Mouse (Mus musculus) liver, embryonic 12.5 days (tissue): ENCODE results near the gene Yjefn3. TPM values are rescaled to one million over a fixed set of nuclear protein-coding genes. Genes with fewer than 3 reads are reported as not detected.
A peak's percentile ranks its signal among the peaks of the same experiment; 100 is the strongest.
"Not testable (repeated sequence)": the region's sequence is repeated elsewhere in the genome, so short reads cannot be mapped to it uniquely, and the experiment has no call there.

Experiments
- ATAC-seq: fragments of 200-750 bp; cut with Nextera tagmentation; 2 replicates; pipeline ENCODE4 v1.8.0; 2017; ENCODE audit warnings: moderate number of reproducible peaks, mild to moderate bottlenecking, moderate library complexity
- H3K27ac ChIP-seq: fragments of 300-500 bp; sonication (generic); 2 replicates; pipeline ENCODE4 v1.5.1; 2016; ENCODE audit warnings: mild to moderate bottlenecking
- H3K27me3 ChIP-seq: fragments of 300-500 bp; sonication (generic); replicated peaks from 2 replicates; pipeline ENCODE4 v1.6.1; 2016; ENCODE audit warnings: mild to moderate bottlenecking, moderate library complexity
- H3K36me3 ChIP-seq: fragments of 300-500 bp; sonication (generic); 2 replicates; pipeline ENCODE4 v1.6.1; 2016; ENCODE audit warnings: mild to moderate bottlenecking, moderate library complexity
- H3K4me1 ChIP-seq: fragments of 300-500 bp; sonication (generic); 2 replicates; pipeline ENCODE4 v1.6.1; 2016
- H3K4me2 ChIP-seq: fragments of 300-500 bp; sonication (generic); 2 replicates; pipeline ENCODE4 v1.6.1; 2016; ENCODE audit warnings: mild to moderate bottlenecking, moderate library complexity
- H3K4me3 ChIP-seq: fragments of 300-500 bp; sonication (generic); 2 replicates; pipeline ENCODE4 v1.5.1; 2016; ENCODE audit warnings: mild to moderate bottlenecking, moderate library complexity
- H3K9ac ChIP-seq: fragments of 300-500 bp; sonication (generic); 2 replicates; pipeline ENCODE4 v1.6.1; 2016; ENCODE audit warnings: mild to moderate bottlenecking, moderate library complexity
- H3K9me3 ChIP-seq: fragments of 300-500 bp; sonication (generic); replicated peaks from 2 replicates; pipeline ENCODE4 v1.6.1; 2016; ENCODE audit warnings: mild to moderate bottlenecking, moderate library complexity
- WGBS: fragments of 180-500 bp; shearing (Covaris S2); methylation state at CpG from one replicate; pipeline ENCODE4 v1.1.7; 2016; ENCODE audit not compliant: insufficient replicate concordance; 5-methylcytosine and 5-hydroxymethylcytosine counted together
- polyA plus RNA-seq: library from polyadenylated mRNA; unstranded; fragments of >200 nt; fragmentation: Nextera tagmentation; extraction: Ambion mirVana; gene quantifications from 2 replicates; pipeline ENCODE4 v1.2.1, GENCODE M21; 2016

Gene Yjefn3
- polyA plus RNA-seq = 0.74 and 0.86 TPM in 2 replicates

DNA sequence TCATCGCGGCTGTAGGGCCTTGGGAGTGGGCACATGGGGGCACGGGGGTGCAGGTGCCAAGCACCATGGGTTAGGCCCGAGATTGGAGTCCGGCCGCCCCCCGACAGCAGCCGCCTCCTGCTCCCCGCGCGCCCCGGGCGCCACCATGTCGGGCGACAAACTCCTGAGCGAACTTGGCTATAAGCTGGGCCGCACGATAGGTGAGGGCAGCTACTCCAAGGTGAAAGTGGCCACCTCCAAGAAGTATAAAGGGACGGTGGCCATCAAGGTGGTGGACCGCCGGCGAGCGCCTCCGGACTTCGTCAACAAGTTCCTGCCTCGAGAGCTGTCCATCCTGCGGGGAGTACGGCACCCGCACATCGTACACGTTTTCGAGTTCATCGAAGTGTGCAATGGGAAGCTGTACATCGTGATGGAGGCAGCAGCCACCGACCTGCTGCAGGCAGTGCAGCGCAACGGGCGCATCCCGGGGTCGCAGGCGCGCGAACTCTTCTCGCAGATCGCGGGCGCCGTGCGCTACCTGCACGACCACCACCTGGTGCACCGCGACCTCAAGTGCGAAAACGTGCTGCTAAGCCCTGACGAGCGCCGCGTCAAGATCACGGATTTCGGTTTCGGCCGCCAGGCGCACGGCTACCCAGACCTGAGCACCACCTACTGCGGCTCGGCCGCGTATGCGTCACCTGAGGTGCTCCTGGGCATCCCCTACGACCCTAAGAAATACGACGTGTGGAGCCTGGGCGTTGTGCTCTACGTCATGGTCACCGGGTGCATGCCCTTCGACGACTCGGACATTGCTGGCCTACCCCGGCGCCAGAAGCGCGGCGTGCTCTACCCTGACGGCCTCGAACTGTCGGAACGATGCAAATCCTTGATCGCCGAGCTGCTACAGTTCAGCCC is at the start of gene Yjefn3, which contains the start of the genes Tssk6 and Ndufa13:
Yjefn3 (minus strand) TSS at position 550 of the 900 bp plus-strand sequence.
Tssk6 (plus strand) TSS at position 22 of the 900 bp plus-strand sequence.
Ndufa13 (minus strand) TSS at position 396 of the 900 bp plus-strand sequence.
- ATAC-seq = peak; percentile 37
- peak within 1 kb of the TSS; percentile 99 for H3K4me2 ChIP-seq
- H3K27me3 ChIP-seq = no peaks in the 10 kb centered on the region
- peak within 1 kb of the TSS; percentile 87 for H3K4me3 ChIP-seq
- no peaks in the 10 kb centered on the region for H3K9me3 ChIP-seq
- peaks cover 79% of the 10 kb centered on the region for H3K4me1 ChIP-seq
- H3K36me3 ChIP-seq = peaks cover 29% of the 10 kb centered on the region
- peak within 1 kb of the TSS; percentile 90 for H3K9ac ChIP-seq
- peak within 1 kb of the TSS; percentile 98 for H3K27ac ChIP-seq
- 2% methylated on average over 89 of the region's 89 CpGs for WGBS

DNA sequence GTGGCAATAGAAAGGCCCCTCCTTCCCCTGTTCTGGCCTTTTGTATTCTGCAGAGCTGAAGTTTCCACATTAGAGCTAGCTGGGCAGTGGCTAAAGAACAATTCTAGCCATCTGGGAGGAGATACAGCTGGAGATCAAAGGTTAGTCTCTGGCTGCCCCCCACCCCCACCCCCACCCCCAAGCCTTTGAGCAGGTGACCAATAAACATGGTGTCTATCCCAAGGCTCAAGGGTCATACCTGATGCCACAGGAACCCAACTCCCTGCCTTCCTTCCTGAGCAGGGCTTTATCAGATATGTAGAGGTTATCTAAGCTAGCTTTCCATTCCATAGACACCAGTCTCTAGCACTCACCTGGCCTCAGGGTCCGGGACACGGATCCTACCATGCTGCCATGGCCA is 47.8 kb upstream of the Yjefn3 start:
- Histone ChIP-seq H3K4me3 (no peak overlapping the region), H3K9me3 (no peaks in the 10 kb centered on the region), H3K9ac (no peak overlapping the region), H3K4me1 (peaks cover 34% of the 10 kb centered on the region), H3K27me3 (no peaks in the 10 kb centered on the region), H3K27ac (0 out of 2 replicates have a peak overlapping the region, but pooled peaks have one; percentile 7), H3K36me3 (peaks cover 50% of the 10 kb centered on the region), H3K4me2 (no peak overlapping the region)
- 85% methylated on average over 2 of the region's 2 CpGs for WGBS
- peak; percentile 33; the same call in 1 of the 2 replicates for ATAC-seq

DNA sequence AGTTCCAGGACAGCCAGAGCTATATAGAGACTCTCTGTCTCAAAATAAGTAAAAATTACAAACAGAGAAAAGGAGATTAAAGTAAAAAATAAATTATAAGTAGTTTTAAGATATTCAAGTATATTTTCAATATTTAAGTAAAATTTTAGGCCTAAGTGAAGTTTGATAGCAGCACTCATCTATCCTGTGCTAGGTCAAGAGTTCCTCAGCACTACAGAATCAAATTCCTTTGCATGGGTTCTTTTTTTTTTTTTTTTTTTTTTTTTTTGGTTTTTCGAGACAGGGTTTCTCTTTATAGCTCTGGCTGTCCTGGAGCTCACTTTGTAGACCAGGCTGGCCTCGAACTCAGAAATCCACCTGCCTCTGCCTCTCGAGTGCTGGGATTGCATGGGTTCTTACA is 40.0 kb upstream of the Yjefn3 start:
- peaks cover 66% of the 10 kb centered on the region for H3K4me1 ChIP-seq
- not testable (repeated sequence) for H3K27ac ChIP-seq, H3K9ac ChIP-seq, H3K4me2 ChIP-seq, ATAC-seq, H3K27me3 ChIP-seq, H3K9me3 ChIP-seq, H3K4me3 ChIP-seq
- WGBS = 67% methylated on average over 3 of the region's 3 CpGs
- peaks cover 43% of the 10 kb centered on the region for H3K36me3 ChIP-seq

DNA sequence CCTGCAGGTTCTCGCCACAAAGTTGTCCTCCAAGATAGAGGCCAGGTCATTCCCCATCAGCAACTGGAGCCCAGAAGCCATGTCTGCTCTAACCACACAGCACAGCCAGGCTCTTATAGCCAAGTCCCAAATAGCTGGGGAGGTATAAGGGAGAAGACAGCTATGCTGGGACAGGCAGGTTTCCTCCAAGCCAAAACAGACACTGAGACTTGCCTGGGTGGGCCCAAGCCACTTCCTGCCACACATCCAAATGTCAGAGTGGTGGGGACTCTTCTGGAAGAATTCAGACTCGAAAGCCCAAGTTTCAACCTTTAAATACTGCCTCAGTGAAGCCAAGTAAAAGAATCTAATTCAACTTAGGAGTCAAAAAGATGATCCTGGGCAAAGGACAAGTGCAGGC is 37.9 kb upstream of the Yjefn3 start:
- WGBS = 38% methylated on average over 2 of the region's 2 CpGs
- H3K9me3 ChIP-seq = no peaks in the 10 kb centered on the region
- H3K4me3 ChIP-seq = no peak overlapping the region
- no peaks in the 10 kb centered on the region for H3K27me3 ChIP-seq
- no peak for ATAC-seq
- no peak overlapping the region for H3K9ac ChIP-seq
- peak overlapping the region; percentile 39; the same call in 1 of the 2 replicates for H3K27ac ChIP-seq
- H3K4me2 ChIP-seq = no peak overlapping the region
- H3K4me1 ChIP-seq = peaks cover 86% of the 10 kb centered on the region
- peaks cover 41% of the 10 kb centered on the region for H3K36me3 ChIP-seq

DNA sequence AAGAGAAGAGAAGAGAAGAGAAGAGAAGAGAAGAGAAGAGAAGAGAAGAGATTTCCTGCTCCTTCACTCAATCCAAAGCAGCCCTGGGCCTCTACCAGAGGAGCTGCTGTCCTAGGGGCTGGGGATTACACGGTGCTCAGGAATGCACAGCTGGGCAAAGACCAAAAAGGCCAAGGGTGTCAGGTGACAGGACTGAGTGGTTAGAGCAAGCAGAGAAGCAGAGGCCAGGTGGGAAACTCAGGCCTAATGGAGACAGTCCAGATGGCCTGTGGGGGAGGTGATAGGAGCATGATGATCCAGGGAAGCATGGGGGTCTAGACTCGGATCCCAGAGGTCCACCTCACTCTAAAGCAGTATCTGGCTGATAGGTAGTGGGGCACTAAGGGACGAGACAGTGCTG is 37.1 kb upstream of the Yjefn3 start:
- no peak overlapping the region for H3K9ac ChIP-seq
- ATAC-seq = no peak
- peaks cover 88% of the 10 kb centered on the region for H3K4me1 ChIP-seq
- H3K4me3 ChIP-seq = no peak overlapping the region
- peaks cover 47% of the 10 kb centered on the region for H3K36me3 ChIP-seq
- no peak overlapping the region for H3K4me2 ChIP-seq
- H3K27me3 ChIP-seq = no peaks in the 10 kb centered on the region
- peak overlapping the region; percentile 39; the same call in 1 of the 2 replicates for H3K27ac ChIP-seq
- 35% methylated on average over 3 of the region's 3 CpGs for WGBS
- H3K9me3 ChIP-seq = no peaks in the 10 kb centered on the region

DNA sequence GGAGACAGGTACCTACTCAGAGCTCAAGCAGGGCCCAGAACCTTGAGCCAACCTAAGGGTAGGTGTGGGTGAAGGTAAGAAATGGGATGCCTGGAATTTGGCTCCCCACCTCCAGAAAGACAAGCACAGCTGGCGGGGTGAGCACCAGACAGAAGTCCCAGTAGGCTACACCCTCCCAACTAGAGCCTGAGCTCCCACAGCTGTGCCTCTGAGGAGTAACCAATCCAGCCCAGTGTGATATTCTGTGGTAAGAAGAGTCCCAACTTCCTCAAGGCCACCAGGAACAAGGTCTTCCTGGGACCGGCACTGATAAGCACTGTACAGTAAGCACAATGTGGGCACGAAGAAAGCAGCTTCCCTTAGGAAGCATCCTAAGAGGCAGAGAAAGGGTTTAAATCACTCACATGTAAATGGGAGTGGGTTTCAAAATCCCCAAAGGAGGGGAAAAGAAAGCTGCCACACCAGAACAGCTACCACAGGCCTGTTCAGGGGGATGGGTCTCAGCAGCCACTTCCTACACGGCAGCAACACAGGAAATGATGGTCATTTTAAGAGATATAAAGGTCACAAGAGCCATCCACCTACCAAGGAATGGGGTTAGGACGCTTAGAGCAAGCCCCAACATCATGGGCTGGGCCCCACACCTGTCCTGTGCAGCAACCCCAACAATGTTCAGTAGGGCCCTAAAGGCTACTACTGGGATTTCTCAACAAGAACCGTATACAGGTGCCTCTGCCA is 35.9 kb upstream of the Yjefn3 start:
- Histone ChIP-seq H3K27me3 (no peaks in the 10 kb centered on the region), H3K27ac (peak overlapping the region; percentile 13; the same call in 1 of the 2 replicates), H3K9me3 (no peaks in the 10 kb centered on the region), H3K9ac (no peak overlapping the region), H3K4me3 (no peak overlapping the region), H3K4me2 (no peak overlapping the region), H3K4me1 (peaks cover 80% of the 10 kb centered on the region), H3K36me3 (peaks cover 57% of the 10 kb centered on the region)
- ATAC-seq = 0 out of 2 replicates have a peak, but pooled peaks have one; percentile 33
- WGBS = 36% methylated on average over 6 of the region's 6 CpGs

DNA sequence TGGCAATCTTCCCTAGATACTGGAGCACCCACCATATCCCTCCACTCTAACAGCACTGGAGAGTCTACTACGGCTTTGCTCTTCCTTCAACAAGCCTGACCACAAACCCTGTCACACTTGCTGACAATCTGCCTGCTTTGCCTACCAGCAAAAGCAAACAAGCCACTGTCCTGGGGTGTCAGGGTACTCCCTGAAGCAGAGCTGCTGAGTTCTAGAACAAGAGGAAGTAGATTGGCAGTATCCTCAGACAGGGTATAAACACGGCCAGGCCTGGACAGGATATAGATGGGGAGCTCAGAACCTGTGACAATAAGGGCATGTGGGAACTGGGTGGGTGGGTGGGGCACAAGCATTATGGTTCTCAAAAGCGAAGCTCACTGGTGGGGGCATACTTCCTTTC is 35.0 kb upstream of the Yjefn3 start:
- Histone ChIP-seq H3K4me1 (peaks cover 76% of the 10 kb centered on the region), H3K4me3 (no peak overlapping the region), H3K27me3 (no peaks in the 10 kb centered on the region), H3K9me3 (no peaks in the 10 kb centered on the region), H3K36me3 (peaks cover 63% of the 10 kb centered on the region), H3K9ac (no peak overlapping the region), H3K4me2 (no peak overlapping the region), H3K27ac (no peak overlapping the region)
- WGBS = 57% methylated on average over 3 of the region's 3 CpGs
- ATAC-seq = no peak

DNA sequence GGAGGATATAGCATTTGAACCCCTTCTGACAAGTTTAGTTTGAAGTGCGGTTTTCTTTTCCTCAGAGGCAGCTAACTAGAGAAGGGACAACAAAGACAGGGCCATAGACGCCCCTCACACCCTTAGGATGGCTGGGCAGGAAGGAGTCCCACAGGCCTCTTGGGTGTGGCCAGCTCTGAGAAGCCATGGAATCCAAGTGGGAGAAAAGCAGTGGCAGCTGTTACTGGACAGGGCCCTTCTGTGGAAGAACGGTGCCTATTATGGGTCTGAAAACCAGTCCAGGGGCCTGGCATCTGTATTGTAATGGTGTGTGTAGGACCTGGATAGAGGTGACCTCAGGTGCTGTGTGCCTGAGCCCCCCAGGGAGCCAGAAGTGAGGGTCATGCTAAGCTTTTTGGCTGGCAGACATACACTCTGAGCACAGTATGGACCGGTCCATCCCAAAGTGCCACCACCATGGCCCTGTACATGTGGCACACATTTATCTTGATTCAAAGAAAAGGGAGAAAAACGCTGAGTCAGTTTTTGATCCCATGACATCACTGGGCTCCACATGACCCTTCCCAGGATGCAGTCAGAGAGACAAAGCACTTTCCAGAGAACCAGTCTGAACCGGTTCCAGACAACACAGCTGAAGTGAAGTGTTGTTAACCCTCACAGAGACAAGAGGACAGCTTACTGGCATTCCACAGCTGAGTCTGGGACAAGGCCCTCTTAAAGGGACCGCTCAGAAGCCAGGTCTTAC is 33.7 kb upstream of the Yjefn3 start:
- Histone ChIP-seq H3K4me2 (no peak overlapping the region), H3K36me3 (peaks cover 70% of the 10 kb centered on the region), H3K4me3 (no peak overlapping the region), H3K27ac (peak overlapping the region; percentile 11; the same call in 1 of the 2 replicates), H3K9ac (no peak overlapping the region), H3K9me3 (no peaks in the 10 kb centered on the region), H3K4me1 (peaks cover 68% of the 10 kb centered on the region), H3K27me3 (no peaks in the 10 kb centered on the region)
- peak; percentile 20; the same call in 1 of the 2 replicates for ATAC-seq
- WGBS = 72% methylated on average over 7 of the region's 7 CpGs

DNA sequence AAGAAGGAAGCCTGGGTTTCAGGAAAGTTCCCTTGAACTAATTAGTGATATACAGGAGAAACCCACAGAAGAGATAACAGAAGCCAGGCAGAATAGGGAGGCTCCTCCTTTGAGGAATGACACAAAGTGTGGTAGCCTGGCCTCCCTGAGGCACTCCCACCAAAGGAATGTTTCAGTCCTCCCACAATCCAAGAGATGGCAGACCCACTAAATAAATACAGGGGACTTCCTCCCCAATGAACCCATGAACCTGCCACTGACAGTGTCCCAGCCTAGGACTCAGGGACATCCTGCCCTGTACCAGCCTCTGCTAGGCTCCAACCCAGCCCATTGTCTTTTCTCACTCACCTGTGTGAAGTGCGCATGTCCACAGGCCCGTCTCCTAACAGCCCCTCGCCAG is 32.9 kb upstream of the Yjefn3 start:
- Histone ChIP-seq H3K4me3 (no peak overlapping the region), H3K27me3 (no peaks in the 10 kb centered on the region), H3K4me1 (peaks cover 60% of the 10 kb centered on the region), H3K9me3 (no peaks in the 10 kb centered on the region), H3K4me2 (no peak overlapping the region), H3K36me3 (peaks cover 74% of the 10 kb centered on the region), H3K9ac (no peak overlapping the region), H3K27ac (peak overlapping the region; percentile 45; the same call in 1 of the 2 replicates)
- no peak for ATAC-seq
- 88% methylated on average over 3 of the region's 3 CpGs for WGBS

DNA sequence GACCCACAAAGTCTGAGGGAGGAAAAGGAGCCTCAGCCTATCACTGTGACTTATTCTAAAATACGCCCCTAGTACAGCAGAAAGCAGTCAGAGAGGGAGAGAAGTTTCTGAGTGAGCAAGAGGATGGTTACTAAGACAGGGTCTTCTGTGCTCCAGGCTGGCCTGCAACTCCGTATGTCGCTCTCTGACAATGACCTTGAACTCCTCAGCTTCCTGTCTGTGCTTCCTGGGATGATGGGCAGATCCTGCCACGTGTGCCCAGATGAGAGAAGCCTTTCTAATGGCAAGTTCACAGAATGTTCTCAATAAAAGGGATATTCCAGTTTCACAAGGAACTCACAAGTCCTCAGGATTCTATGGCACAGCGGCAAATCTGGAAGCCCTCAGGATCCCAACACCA is 32.1 kb upstream of the Yjefn3 start:
- Histone ChIP-seq H3K36me3 (peaks cover 71% of the 10 kb centered on the region), H3K9ac (no peak overlapping the region), H3K4me1 (peaks cover 52% of the 10 kb centered on the region), H3K9me3 (no peaks in the 10 kb centered on the region), H3K4me3 (no peak overlapping the region), H3K27me3 (no peaks in the 10 kb centered on the region), H3K4me2 (no peak overlapping the region), H3K27ac (0 out of 2 replicates have a peak overlapping the region, but pooled peaks have one; percentile 31)
- WGBS = 73% methylated on average over 5 of the region's 5 CpGs
- no peak for ATAC-seq

DNA sequence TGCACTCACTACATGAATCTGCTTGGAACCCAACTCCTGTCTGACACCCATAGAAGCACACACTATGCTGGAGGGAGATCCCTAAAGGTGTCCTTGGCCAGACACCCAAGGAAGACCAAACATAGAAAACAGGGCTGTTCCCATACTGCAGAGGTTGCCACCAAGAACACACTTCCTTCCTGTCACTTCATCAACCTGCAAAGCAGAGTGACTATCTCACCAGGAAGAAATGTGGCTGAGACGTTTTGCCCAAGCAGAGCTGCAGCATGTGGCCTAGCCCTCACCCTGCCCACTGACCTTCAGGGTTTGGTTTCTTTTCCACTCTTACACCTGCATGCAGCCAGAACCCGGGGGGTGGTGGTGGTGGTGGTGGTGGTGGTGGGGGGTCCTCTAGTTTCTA is 31.3 kb upstream of the Yjefn3 start:
- H3K4me2 ChIP-seq = no peak overlapping the region
- H3K27me3 ChIP-seq = no peaks in the 10 kb centered on the region
- ATAC-seq = no peak
- no peak overlapping the region for H3K9ac ChIP-seq
- H3K27ac ChIP-seq = no peak overlapping the region
- 56% methylated on average over 2 of the region's 2 CpGs for WGBS
- no peaks in the 10 kb centered on the region for H3K9me3 ChIP-seq
- peaks cover 52% of the 10 kb centered on the region for H3K4me1 ChIP-seq
- H3K36me3 ChIP-seq = peaks cover 73% of the 10 kb centered on the region
- no peak overlapping the region for H3K4me3 ChIP-seq
